8 mouse cellular contexts compared by ENCODE assay signal in genomic region chr12:80231317-80231716, GRCm38 (mm10). TPM values are rescaled to one million over a fixed set of nuclear protein-coding genes. Genes with fewer than 3 reads are reported as not detected.
DNase-seq lines count a peak whose midpoint lies in the region; ATAC-seq and TF ChIP-seq lines count a peak whose summit lies in the region.

No protein-coding gene starts in this region.

- H3K4me2 ChIP-seq in lung, embryonic 14.5 days: peak overlapping the region; percentile 41
- H3K4me2 ChIP-seq in embryonic facial prominence, embryonic 13.5 days: peak overlapping the region; percentile 50
- no peak overlapping the region for H3K4me2 ChIP-seq in hindbrain, embryonic 16.5 days (ENCODE audit: low read length)
- H3K4me2 ChIP-seq in neural tube, embryonic 15.5 days: no peak overlapping the region

- no peaks in the 10 kb centered on the region for H3K9me3 ChIP-seq in lung, embryonic 14.5 days (ENCODE audit: low read depth, low read length)
- H3K9me3 ChIP-seq in embryonic facial prominence, embryonic 13.5 days: 0 out of 2 replicates have a peak, but pooled peaks cover 5% of the 10 kb centered on the region
- H3K9me3 ChIP-seq in hindbrain, embryonic 16.5 days (ENCODE audit: control insufficient read depth, low read length): no peaks in the 10 kb centered on the region
- 0 out of 2 replicates have a peak, but pooled peaks cover 3% of the 10 kb centered on the region for H3K9me3 ChIP-seq in neural tube, embryonic 15.5 days (replicated peaks)

- DNase-seq in lung, embryonic 14.5 days: peak; percentile 75
- no peak for DNase-seq in lung, postnatal 25 days (ENCODE audit: low spot score)
- no peak for DNase-seq in cerebellum, adult 11 months
- DNase-seq in frontal cortex, postnatal 14 days (ENCODE audit: low spot score in 2 of 2): no peak

- TF ChIP-seq CTCF in lung, embryonic 14.5 days (IDR thresholded peaks at IDR 0.05; ENCODE audit: low read depth): no peak

- WGBS in lung, embryonic 14.5 days: 18% methylated on average over 5 of the region's 5 CpGs
- 15% methylated on average over 5 of the region's 5 CpGs for WGBS in embryonic facial prominence, embryonic 13.5 days
- 29% methylated on average over 5 of the region's 5 CpGs for WGBS in hindbrain, embryonic 16.5 days
- 29% methylated on average over 5 of the region's 5 CpGs for WGBS in neural tube, embryonic 15.5 days

- H3K4me3 ChIP-seq in lung, embryonic 14.5 days (ENCODE audit: low read depth, low read length): no peak overlapping the region
- H3K4me3 ChIP-seq in embryonic facial prominence, embryonic 13.5 days: no peak overlapping the region
- no peak overlapping the region for H3K4me3 ChIP-seq in hindbrain, embryonic 16.5 days (ENCODE audit: low read length)
- no peak overlapping the region for H3K4me3 ChIP-seq in neural tube, embryonic 15.5 days (replicated peaks)

- H3K9ac ChIP-seq in lung, embryonic 14.5 days: no peak overlapping the region
- no peak overlapping the region for H3K9ac ChIP-seq in embryonic facial prominence, embryonic 13.5 days
- no peak overlapping the region for H3K9ac ChIP-seq in hindbrain, embryonic 16.5 days (ENCODE audit: low read depth, low read length)
- H3K9ac ChIP-seq in neural tube, embryonic 15.5 days (replicated peaks): no peak overlapping the region

- H3K4me1 ChIP-seq in lung, embryonic 14.5 days (ENCODE audit: insufficient read depth): peaks cover 51% of the 10 kb centered on the region
- peaks cover 63% of the 10 kb centered on the region for H3K4me1 ChIP-seq in embryonic facial prominence, embryonic 13.5 days
- peaks cover 30% of the 10 kb centered on the region for H3K4me1 ChIP-seq in hindbrain, embryonic 16.5 days (ENCODE audit: control insufficient read depth, insufficient read depth, low read depth, low read length)
- peaks cover 41% of the 10 kb centered on the region for H3K4me1 ChIP-seq in neural tube, embryonic 15.5 days

- no peak for ATAC-seq in lung, embryonic 14.5 days (ENCODE audit: insufficient read depth)
- no peak for ATAC-seq in embryonic facial prominence, embryonic 13.5 days (ENCODE audit: insufficient number of reproducible peaks, insufficient read depth, low FRiP score, low TSS enrichment, low read depth)
- no peak for ATAC-seq in hindbrain, embryonic 16.5 days
- no peak for ATAC-seq in neural tube, embryonic 15.5 days (ENCODE audit: low FRiP score)
- ATAC-seq in megakaryocyte-erythroid progenitor cell, adult 5-6 weeks (replicated peaks; ENCODE audit: low FRiP score, low TSS enrichment, poor library complexity, severe bottlenecking): no peak

- H3K27me3 ChIP-seq in lung, embryonic 14.5 days (ENCODE audit: insufficient read depth, low read length): no peaks in the 10 kb centered on the region
- H3K27me3 ChIP-seq in embryonic facial prominence, embryonic 13.5 days: no peaks in the 10 kb centered on the region
- no peaks in the 10 kb centered on the region for H3K27me3 ChIP-seq in hindbrain, embryonic 16.5 days (replicated peaks; ENCODE audit: control insufficient read depth, insufficient read depth, low read length)
- H3K27me3 ChIP-seq in neural tube, embryonic 15.5 days (replicated peaks): no peaks in the 10 kb centered on the region

- H3K36me3 ChIP-seq in lung, embryonic 14.5 days (ENCODE audit: insufficient read depth): peaks cover 14% of the 10 kb centered on the region
- peaks cover 35% of the 10 kb centered on the region for H3K36me3 ChIP-seq in embryonic facial prominence, embryonic 13.5 days
- H3K36me3 ChIP-seq in hindbrain, embryonic 16.5 days (ENCODE audit: control insufficient read depth, insufficient read depth, low read length): no peaks in the 10 kb centered on the region
- H3K36me3 ChIP-seq in neural tube, embryonic 15.5 days: 0 out of 2 replicates have a peak, but pooled peaks cover 3% of the 10 kb centered on the region

- peak overlapping the region; percentile 94 for H3K27ac ChIP-seq in lung, embryonic 14.5 days (ENCODE audit: low read depth)
- H3K27ac ChIP-seq in embryonic facial prominence, embryonic 13.5 days: peak overlapping the region; percentile 98
- peak overlapping the region; percentile 40; the same call in 1 of the 2 replicates for H3K27ac ChIP-seq in hindbrain, embryonic 16.5 days (ENCODE audit: low read depth, low read length)
- peak overlapping the region; percentile 71 for H3K27ac ChIP-seq in neural tube, embryonic 15.5 days (replicated peaks)

RNA-seq across cellular contexts. Expression of gene Actn1, which starts 28.9 kb away (rescaled TPM):
- polyA plus RNA-seq in lung, embryonic 14.5 days (2014; fragmentation: Nextera tagmentation; extraction: Ambion mirVana): 71.9 and 86.2 TPM in 2 replicates
- 37.5 and 39.4 TPM in 2 replicates for polyA plus RNA-seq in embryonic facial prominence, embryonic 13.5 days (2015; fragmentation: Nextera tagmentation; extraction: Ambion mirVana)
- 8.3 and 9.1 TPM in 2 replicates for polyA plus RNA-seq in hindbrain, embryonic 16.5 days (2015; fragmentation: Nextera tagmentation; extraction: Ambion mirVana)
- polyA plus RNA-seq in neural tube, embryonic 15.5 days (2015; fragmentation: Nextera tagmentation; extraction: Ambion mirVana): 8.0 and 19.7 TPM in 2 replicates
- total RNA-seq in megakaryocyte-erythroid progenitor cell, adult 5-6 weeks (2014; fragmentation: Nextera tagmentation): 0.96 and 7.6 TPM in 2 replicates
- total RNA-seq in megakaryocyte-erythroid progenitor cell, adult 5-6 weeks (2017): 4.9 and 7.2 TPM in 2 replicates

Comparison
In these comparisons a context has a peak if more than half of its experiments do, and no peak if none do; other contexts are left out.
1. H3K27ac ChIP-seq: peak in every context shown above with its lines; median percentile 98 in embryonic facial prominence, embryonic 13.5 days; 94 in lung, embryonic 14.5 days; 71 in neural tube, embryonic 15.5 days; 40 in hindbrain, embryonic 16.5 days.
2. H3K4me2 ChIP-seq: peak in lung, embryonic 14.5 days (single experiment) and embryonic facial prominence, embryonic 13.5 days (single experiment); none in hindbrain, embryonic 16.5 days (single experiment) and neural tube, embryonic 15.5 days (single experiment).